Mouse (Mus musculus) adrenal gland, postnatal 25 days (tissue): ENCODE measurements around the gene Ost4. TPM values are rescaled to one million over a fixed set of nuclear protein-coding genes. Genes with fewer than 3 reads are reported as not detected.

Experiments used
- DNase-seq: peaks from one replicate; pipeline ENCODE4 v3.0.0; 2021; ENCODE audit warnings: mixed read lengths
- long read RNA-seq: library from polyadenylated mRNA; stranded (forward); transcript quantifications from one replicate; pipeline ENCODE4 v2.0.0, GENCODE M21; 2021
- total RNA-seq: library from RNA; stranded (reverse); gene quantifications from 2 replicates; pipeline ENCODE4 v1.2.3, GENCODE M21; 2021

Gene Ost4
- total RNA-seq, result 190 and 207 TPM in 2 replicates
- long read RNA-seq, transcript Ost4-202 (3 exons, 1,144 nt), result major isoform, 47 of 68 reads
- long read RNA-seq, transcript Ost4-201 (2 exons, 576 nt), result minor isoform, 18 of 68 reads
- long read RNA-seq, partial matches to known transcripts, result 3 of 68 reads
- long read RNA-seq, other reads (novel, unspliced or antisense), result 0 of 68 reads

DNA sequence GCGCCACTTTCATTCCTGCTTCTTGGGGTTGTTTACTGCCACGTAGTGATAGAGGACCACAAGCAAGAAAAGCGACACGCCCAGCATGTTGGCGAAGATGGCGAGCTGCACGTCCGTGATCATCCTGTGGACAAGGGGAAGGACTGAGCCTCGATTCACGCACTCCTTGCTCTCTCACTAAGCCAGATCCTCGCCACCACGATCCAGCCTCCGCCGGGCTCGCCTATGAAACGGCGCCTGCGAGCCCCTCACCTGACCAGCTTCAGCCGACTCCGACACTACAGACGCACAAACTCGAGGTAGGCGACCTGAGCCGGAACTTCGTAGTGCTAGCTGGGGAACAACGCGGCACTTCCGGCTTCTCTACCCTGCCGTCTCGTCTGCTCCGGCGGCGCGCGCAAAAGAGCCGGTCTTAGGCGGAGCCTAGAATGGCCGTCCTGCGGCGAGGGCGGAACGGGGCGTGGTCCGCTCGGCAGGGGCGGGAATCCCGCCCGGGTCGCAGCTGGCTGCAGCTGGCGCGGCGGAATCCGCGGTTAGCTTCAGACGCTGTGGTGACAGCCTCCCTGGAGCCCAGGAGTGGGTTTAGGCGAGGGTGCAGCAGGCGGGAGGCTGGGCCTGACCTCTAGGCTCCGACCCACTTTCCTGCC, at the start of gene Ost4:
Gene Ost4, minus strand, starts transcription at position 376 of the 647 bp plus-strand sequence.
- DNase-seq, result peak; percentile 98

DNA sequence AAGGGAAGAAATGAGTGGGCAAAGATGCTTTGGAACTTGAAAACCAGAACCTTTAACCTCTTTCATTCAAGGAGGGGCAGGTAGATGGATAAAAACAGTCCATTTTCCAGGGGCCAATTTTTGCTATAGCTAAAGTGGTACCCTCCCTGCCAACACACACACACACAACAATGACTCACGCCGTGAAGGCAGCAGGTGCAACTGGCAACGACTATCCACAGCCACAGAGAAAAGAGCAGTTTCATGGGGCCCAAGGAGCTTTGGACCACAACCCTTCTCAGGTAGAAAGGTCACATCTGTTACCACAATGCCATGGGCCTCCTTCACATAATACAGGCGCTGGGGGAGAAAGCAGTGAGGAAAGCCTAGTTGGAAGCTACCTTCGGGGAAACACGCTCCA, 48.2 kb upstream of the Ost4 start:
- DNase-seq, result no peak

DNA sequence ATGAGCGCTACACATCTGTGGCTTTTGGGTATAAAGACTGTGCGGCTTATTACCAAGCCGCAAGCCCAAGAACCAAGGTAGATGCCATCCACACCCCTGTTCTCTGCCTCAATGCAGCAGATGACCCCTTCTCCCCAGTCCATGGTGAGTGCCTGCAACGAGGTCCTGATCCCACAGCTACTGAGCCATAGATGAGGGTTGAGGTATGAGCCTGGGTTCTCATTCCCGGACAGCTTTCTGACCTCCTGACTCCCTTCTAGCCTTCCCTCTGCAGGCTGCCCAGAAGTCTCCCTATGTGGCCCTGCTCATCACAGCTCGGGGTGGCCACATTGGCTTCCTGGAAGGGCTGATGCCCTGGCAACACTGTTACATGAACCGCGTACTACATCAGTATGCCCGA, 47.0 kb upstream of the Ost4 start:
- no peak for DNase-seq

DNA sequence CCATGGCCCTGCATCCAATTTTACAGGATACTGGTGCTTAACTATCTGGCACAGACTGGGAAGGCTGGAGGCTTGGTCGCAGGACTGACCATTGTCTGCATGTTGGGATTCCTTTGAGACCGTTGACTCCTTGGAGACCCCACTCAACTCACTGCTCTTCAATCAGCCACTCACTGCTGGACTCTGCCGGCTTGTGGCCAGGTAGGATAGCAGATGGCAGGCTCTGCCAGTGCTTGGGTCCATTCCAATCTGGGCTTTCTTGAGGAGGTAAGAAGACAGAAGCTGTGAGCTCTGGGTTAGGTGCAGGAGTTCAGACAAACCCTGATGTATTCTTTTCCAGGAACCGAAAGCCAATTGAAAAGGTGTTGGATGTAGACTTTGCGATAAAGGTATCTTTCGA, 46.5 kb upstream of the Ost4 start:
- DNase-seq, result no peak

DNA sequence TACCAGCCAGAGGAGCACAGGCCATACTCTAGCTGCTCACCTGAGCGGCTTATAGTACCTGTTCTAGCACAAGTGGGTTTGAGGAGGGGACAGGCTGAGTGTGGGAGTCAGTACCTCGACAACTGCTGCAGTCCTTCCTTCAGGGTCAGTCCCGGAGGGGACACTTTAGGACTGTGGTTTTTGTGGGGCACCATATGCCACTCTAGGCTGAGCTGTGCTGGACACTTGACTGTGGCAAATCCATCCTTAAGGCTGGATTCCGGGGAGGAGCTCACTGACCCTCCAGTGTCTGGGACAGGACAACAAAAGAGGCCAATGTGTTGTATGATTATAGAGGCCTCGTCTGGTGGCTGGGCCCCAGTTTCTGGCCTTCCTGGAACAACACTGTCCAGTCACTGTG, 45.0 kb upstream of the Ost4 start:
- DNase-seq, result no peak

DNA sequence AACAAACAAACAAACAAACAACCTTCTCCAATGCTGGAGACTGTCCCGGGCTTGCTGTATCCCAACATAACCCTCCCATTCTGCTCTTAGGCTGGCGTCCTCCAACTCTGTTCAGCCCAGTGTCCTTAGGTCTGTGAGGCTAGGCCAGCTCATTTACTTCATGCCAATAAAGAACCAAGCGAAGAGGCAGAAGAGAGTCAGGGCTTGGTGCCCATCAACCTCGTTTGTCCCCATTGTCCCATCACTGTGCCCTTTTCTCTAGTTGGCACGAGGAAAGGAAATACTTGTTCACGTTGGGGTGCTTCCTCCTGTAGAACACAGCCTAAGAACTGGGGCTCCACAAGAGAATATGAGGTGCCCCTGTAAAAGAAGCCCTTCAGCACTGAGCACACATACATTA, 44.1 kb upstream of the Ost4 start:
- DNase-seq, result no peak

DNA sequence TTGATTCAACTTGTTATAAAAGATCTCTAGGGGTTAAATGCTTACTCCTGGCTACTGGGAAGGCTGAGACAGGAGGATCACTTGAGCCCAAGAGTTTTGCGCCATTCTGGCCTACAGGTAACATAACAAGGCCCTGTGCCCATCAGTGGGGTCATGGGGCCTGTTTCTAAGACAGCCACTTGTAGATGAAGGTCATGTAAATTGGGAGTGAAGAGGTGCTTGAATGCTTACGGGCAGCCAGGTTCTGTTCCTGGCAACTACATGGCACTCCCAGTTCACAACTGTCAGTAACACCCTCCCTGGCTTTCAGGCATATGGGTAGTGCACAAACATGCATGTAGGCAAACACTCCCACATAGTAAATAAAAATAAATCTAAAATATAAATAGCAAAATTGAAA, 43.3 kb upstream of the Ost4 start:
- DNase-seq, result no peak

DNA sequence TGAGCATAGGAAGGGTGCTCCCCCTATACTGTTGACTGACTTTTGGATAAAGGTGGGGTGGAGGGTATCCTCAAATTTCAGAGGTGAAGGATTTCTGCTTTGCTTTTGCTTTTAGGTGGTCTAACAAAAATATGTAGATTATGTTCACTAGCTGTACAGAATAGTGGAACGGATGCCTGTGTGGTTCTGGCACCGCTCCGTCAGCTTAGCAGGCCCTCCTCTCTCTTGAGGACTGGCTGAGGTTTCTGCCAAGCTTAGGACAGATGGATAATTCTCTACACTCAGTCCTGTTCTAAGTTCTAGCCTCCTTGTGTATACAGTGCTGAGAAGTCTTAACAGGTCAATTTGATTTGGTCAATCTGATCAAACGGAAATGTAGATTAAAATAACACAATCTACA, 42.9 kb upstream of the Ost4 start:
- DNase-seq, result no peak

DNA sequence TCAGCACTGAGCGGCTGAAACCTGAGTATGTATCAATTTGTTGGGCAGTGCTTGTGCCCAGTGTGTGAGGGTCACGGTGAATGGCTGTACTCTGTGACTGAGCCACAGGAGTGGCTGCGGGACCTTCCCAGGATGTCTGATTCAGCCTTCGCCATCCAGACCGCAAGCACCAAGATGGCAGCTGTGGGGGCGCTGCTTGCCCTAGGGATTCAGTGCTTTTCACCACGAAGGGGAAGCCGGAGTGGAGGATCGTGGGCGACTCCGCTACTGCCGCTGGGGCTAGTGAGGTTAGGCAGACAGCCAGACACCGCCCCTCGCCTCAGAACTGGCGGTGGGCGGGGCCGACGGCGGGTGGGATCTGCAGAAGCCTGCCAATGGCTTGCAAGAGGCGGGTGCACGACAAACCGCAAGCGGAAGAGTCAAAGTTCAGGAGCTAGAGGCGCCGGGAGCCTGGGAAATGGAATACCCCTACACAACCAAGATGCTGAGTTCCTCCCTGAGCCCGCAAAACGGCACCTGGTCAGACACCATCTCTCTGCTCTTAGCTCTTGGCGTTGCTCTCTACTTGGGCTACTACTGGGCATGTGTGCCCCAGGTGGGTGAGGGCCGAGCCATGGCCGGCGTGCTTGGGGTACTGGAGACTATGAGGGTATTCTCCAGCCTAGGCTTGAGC, 42.2 kb upstream of the Ost4 start:
- peak; percentile 94 for DNase-seq

DNA sequence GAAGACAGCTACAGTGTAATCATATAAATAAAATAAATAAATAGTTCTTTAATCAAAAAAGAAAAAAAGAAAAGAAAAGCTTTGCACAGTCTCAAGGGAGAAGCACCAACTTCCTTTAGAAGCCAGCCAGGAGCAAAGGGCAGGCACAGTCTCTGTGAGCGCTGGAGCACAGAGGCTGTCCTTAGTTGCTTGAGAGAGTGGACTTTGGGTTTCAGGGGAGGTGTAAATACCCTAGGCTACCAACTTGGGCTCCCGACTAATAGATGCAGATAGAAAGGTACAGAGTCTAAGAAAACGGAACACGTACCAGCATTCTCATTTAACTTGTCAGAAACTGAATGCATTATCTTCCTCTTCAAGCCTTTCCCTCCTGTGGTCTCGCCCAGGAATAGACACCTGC, 41.0 kb upstream of the Ost4 start:
- DNase-seq, result no peak

DNA sequence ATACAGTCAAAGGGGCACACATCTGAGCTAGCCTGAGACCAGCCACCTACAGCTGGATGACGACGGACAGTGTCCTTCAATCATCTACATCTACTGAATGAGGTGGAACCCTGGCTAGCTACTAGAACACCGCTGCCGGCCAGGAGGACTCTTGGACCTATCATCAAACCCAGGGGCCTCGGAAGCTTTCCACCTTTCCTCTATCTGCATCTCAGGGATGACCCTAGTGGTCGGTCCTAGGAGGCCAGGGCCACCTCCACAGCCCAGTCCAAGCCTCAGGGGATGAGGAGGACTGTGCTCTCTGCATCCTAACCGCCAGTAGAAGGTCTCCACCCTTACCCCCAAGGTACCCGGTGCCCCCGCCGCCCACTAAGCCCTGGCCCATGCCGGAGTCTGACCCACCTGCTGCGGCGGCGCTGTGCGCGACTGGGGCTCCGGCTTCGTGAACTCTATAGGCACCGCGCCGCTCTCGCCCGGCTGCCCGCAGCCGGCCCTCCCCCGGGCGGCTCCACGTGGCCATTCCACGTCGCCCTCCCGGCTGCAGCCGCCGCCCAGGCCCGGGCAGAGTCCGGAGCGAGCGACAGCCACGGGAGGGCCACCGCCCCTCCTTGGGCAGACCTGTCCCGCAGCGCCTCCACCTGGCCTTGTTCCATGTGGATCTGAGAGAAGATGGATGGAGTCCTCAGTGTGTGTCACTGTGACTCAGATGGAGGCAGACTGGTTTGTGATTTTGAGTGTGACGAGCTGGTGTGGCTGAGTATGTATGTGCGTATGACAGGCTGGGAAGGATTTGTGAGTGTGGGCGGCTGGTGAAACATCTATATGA, 37.6 kb upstream of the Ost4 start, which contains the start of gene Cgref1:
Gene Cgref1, minus strand, starts transcription at position 636 of the 826 bp plus-strand sequence.
- DNase-seq, result peak; percentile 77

DNA sequence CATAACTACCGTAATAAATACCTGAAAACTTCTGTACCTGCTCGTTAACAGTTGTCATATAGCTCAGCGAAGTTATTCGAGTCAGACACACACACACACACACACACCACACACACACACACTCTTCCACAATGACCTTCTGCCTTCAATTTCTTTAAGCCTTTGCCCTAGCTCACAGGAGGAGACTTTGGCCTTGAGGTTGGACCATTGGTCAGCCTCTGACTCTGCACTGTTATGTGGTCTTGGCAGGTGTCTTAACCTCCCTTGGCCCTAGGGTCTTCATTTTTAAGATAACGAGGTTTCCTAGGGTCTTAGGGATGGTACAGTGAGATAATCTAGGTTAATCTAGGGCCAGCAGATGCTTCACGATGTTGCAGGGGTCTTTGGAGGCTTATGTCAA, 36.8 kb upstream of the Ost4 start:
- DNase-seq, result no peak

DNA sequence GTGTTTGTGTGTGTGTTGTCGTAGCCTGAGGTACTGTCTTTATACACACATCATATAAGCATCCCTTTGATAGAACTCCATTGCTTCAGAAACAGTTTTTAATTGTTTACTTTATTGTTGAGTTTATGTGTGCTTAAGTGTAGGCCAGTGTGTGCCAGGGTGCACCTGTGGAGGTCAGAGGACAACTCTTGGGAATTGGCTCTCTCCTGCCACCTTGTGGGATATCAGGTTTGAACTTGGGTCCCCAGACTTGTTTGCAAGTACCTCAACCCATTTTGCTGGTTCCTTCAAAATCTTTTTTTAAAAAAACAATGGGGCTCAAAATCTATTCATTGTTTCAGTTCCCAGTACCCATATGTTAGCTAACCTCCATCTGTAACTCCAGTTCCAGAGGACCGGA, 35.4 kb upstream of the Ost4 start:
- DNase-seq, result no peak

DNA sequence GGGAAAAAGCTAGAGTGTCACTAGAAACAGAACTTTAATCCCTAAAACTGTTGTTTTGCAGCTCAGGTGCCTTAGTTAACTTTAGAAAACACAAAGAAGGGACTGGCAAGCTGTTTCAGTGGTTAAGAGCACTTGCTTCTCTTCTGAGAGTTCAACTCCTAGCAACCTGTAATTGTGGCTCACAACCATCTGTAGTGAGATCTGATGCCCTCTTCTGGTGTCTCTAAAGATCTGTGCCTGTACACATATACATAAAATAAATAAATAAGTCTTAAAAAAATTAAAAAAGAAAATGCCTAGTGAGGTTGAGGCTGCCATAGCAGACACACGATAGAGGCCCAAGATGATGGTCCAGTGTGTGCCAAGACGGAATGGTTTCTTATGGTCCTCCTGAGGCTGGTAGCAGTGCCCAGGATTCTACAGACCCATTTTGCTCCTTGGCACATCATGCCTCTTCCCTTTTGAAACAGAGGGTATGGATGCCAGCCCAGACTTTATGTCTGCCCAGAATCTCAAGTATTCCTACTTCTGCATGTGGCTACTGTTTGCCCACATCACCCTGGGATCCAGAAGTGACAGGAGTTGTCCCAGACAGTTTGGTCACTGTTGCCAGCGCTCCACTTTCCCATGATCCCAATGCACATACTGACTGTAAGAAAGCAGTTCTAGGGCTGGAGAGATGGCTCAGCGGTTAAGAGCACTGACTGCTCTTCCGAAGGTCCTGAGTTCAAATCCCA, 27.3 kb upstream of the Ost4 start:
- no peak for DNase-seq

DNA sequence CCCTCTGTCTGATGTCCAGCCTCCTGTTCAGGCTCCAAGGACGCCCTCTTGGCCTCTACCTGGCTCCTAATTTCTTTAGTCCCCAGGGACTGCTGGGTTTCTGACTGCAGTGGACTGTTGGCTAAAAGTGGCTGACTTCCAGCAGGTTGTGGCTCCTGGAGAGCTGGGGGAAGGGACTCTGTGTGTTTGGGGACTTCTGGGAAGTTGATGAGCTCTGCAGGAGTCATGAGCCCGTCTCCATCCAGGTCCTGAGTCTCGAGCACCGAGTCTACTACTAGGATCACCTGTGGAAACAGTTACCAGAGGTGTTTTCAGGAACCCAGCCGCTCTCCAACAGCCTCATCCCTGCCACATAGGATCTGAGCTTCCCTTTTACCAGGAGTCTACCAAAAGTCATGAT, 26.1 kb upstream of the Ost4 start:
- DNase-seq, result no peak

DNA sequence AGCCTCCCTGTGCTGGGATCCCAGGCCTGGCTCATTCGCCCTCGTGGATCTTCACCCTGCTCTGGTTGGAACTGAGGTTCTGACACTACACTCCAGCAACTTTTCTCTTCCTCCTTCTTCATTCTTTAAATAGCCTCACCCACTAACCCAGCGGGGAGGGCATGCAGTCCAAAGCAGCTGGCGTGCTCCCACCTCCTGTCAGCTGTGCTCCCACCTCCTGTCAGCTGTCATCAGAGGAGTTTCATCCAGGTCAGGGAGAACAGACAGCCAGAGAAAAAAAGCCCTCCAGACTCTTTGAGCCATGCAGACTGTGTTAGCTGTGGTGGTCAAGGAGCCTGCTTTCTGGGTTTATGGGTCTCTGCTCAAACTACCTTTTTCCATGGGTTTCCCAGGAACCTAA, 23.8 kb upstream of the Ost4 start:
- DNase-seq, result no peak

DNA sequence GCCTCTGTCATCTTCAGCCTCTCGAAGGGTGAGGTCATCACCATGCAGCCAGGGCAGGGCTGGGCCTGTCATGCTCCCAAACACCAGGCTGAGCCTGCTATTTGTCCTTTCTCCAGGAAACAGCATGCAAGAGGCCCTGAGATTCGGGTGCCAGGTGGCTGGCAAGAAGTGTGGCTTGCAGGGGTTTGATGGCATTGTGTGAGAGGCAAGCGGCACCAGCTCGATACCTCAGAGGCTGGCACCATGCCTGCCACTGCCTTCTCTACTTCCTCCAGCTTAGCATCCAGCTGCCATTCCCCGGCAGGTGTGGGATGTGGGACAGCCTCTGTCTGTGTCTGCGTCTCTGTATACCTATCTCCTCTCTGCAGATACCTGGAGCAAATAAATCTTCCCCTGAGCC, 23.3 kb upstream of the Ost4 start:
- no peak for DNase-seq

DNA sequence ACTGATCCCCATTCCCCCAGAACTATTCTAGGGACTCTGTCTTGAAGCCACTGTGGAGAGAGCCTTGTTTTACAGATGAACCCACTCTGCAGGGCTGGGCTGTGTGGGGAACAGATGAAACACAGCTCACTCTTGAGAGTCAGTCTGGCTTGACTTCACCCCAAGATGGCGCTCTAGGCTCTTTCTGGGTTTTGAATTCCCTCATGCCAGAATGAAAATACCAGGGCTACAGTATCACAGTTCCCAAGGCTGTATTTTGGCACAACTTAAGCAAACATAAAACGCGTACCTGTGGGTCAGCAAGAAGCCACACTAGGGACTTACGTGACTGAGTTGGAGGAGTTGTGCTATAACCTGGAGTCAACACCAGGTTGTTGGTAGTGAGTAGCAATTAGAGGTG, 22.5 kb upstream of the Ost4 start:
- DNase-seq, result peak; percentile 73

DNA sequence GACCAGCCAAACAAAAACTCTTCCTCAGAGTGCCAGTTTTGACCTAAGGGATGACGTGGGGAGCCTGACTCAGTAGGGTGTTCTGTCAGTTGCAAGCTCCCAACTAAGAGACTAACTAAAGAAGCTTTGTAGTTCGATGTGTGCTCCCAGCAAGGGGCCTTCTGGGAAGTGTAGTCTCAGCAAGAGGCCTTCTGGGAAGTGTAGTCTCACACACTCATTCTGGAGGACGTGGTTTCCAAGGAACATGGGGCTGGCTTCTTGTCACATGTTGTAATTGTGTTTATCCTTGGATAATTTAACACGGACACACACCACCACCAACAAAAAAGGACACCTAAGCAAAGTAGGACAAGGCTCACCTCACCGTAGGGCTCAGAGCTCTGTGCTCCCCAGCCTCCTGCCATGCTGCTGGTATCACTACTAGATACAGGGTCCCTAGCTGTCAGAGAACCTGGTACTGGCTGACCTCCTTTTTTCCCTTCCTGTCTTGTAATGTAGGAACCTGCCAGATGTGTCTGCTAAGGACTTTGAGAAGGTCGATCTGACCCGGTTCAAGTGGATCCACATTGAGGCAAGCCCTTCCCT, 20.4 kb upstream of the Ost4 start:
- DNase-seq, result no peak

DNA sequence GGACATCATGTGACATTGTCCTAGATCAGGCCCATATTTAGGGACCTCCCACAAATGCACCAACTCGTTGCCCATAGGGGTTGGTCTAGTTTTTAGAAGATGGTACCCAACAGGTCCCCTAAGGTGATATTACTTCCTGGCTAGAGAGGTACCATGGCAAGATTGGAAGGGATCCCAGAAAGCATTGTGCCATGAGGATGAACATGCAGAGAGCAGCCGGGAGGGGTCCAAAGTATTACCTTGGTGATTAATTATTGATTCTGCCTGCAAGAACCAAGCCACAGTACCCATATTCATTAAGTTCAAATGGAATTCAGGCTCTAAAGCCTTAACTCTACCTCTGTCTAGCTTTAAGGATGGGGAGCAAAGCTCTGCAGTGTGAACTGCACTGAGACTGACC, 18.5 kb upstream of the Ost4 start:
- no peak for DNase-seq

DNA sequence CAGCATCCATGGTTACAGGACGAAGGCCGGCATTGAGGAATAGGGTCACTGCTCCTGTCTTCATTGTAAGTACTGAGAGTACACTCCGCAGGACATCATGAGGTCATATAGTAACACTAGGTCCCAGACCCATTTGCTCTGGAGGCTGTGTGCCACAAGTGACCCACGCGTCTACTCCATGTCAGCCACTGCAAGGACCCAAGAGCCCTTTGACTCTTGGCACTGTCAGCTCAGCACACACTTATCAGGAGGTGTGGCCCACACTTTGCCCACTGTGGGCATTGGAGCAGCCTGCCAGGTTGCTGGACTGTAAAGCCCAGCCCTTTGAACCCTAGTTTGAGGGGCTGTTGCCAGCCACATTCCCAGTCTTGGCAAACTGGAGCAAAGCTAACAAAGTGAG, 17.6 kb upstream of the Ost4 start:
- DNase-seq, result no peak

DNA sequence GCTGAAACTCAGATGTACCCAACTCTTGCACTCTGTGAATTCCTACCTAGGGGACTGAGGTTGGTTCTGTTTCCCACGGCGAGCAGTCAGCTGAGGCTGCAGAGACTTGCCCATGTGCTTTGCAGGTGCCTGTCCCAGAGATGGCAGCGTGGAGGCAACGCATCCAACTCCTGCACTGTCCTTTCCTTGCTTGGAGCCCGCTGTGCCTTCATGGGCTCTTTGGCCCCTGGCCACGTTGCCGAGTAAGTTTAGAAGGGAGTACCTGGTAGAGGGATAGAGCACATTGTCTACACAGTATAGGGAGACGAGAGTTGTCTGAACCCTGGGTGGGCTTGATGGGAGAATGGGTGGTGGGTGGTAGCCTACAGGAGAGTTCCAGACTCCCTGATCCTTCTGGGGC, 17.0 kb upstream of the Ost4 start:
- DNase-seq, result no peak
